Comparison of ENCODE assay signal across 26 mouse cellular contexts in the genomic region with DNA sequence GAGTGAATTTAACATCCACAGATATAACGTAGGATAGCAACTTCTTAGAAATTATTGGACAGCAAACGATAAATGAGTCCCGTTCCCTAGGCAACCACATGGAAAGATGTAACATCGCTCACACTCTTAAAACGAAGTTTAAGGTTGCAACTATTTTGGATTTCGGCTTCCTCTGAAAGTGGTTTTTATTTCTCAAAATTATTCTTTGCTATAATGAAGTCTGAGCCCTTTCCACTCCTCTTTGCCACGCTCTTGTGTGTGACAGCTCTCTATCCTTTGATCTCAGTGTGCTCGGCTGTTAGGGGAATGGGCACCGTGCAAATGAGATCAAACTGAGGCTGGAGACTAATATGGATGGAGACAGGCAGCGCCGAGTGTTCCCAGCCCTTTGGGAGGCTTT.
A peak's percentile ranks its signal among the peaks of the same experiment; 100 is the strongest.
DNase-seq lines count a peak whose midpoint lies in the region; ATAC-seq and TF ChIP-seq lines count a peak whose summit lies in the region.
"Had no signal": no experiment of that assay in that cellular context is flagged by ENCODE, and none has a peak within 500 bp of the region (broad histone marks: within the 10 kb centered on the region; RNA-seq: fewer than 3 reads in every experiment).

No protein-coding gene starts in this region.

- no peaks in the 10 kb centered on the region for H3K36me3 ChIP-seq in forebrain, embryonic 16.5 days (ENCODE audit: control insufficient read depth, insufficient read depth)
- no peaks in the 10 kb centered on the region for H3K36me3 ChIP-seq in forebrain, embryonic 10.5 days (replicated peaks)
- H3K36me3 ChIP-seq in limb, embryonic 10.5 days, result no peaks in the 10 kb centered on the region
- H3K36me3 ChIP-seq in midbrain, embryonic 15.5 days (replicated peaks), result no peaks in the 10 kb centered on the region
- no peaks in the 10 kb centered on the region for H3K36me3 ChIP-seq in heart, adult 2 months (ENCODE audit: control insufficient read depth, insufficient read depth, low read length)
- H3K36me3 ChIP-seq: embryonic facial prominence, embryonic 12.5 days; heart, embryonic 15.5 days; hindbrain, embryonic 15.5 days; liver, embryonic 13.5 days; neural tube, embryonic 12.5 days had no signal

- H3K9me3 ChIP-seq in forebrain, embryonic 16.5 days (ENCODE audit: control insufficient read depth, low read length), result no peaks in the 10 kb centered on the region
- no peaks in the 10 kb centered on the region for H3K9me3 ChIP-seq in forebrain, embryonic 10.5 days
- no peaks in the 10 kb centered on the region for H3K9me3 ChIP-seq in limb, embryonic 10.5 days (replicated peaks)
- H3K9me3 ChIP-seq in midbrain, embryonic 15.5 days, result no peaks in the 10 kb centered on the region
- H3K9me3 ChIP-seq: embryonic facial prominence, embryonic 12.5 days; forebrain, embryonic 13.5 days; heart, embryonic 15.5 days; hindbrain, embryonic 15.5 days; liver, embryonic 13.5 days; megakaryocyte, embryonic 14.5 days; neural tube, embryonic 12.5 days had no signal

- no peak for TF ChIP-seq EP300 in heart, adult 2 months (IDR thresholded peaks at IDR 0.05; ENCODE audit: insufficient read depth, low read depth, low read length)

- no peaks in the 10 kb centered on the region for H3K79me2 ChIP-seq in heart, adult 2 months (replicated peaks; ENCODE audit: control insufficient read depth, insufficient read depth, low read length)

- no peaks in the 10 kb centered on the region for H3K4me1 ChIP-seq in forebrain, embryonic 16.5 days (replicated peaks; ENCODE audit: control insufficient read depth, insufficient read depth, low read length)
- H3K4me1 ChIP-seq in forebrain, embryonic 10.5 days, result peaks cover 20% of the 10 kb centered on the region
- peaks cover 46% of the 10 kb centered on the region for H3K4me1 ChIP-seq in limb, embryonic 10.5 days
- peaks cover 12% of the 10 kb centered on the region for H3K4me1 ChIP-seq in midbrain, embryonic 15.5 days
- H3K4me1 ChIP-seq in heart, adult 2 months (ENCODE audit: control insufficient read depth, insufficient read depth, low read length), result no peaks in the 10 kb centered on the region; the same call in 1 of the 2 replicates
- H3K4me1 ChIP-seq: embryonic facial prominence, embryonic 12.5 days; heart, embryonic 15.5 days; liver, embryonic 13.5 days; megakaryocyte, embryonic 14.5 days; neural tube, embryonic 12.5 days had no signal

- no peak overlapping the region for H3K27ac ChIP-seq in forebrain, embryonic 16.5 days (ENCODE audit: low read length)
- no peak overlapping the region for H3K27ac ChIP-seq in forebrain, embryonic 10.5 days
- H3K27ac ChIP-seq in limb, embryonic 10.5 days, result 0 out of 2 replicates have a peak overlapping the region, but pooled peaks have one; percentile 1
- peak overlapping the region; percentile 40; the same call in 1 of the 2 replicates for H3K27ac ChIP-seq in midbrain, embryonic 15.5 days
- no peak overlapping the region for H3K27ac ChIP-seq in heart, adult 2 months
- H3K27ac ChIP-seq: embryonic facial prominence, embryonic 12.5 days; forebrain, embryonic 13.5 days; heart, embryonic 15.5 days; hindbrain, embryonic 15.5 days; liver, embryonic 13.5 days; neural tube, embryonic 12.5 days had no signal

- no peak overlapping the region for H3K4me2 ChIP-seq in forebrain, embryonic 16.5 days (ENCODE audit: low read length)
- H3K4me2 ChIP-seq in midbrain, embryonic 15.5 days, result 0 out of 2 replicates have a peak overlapping the region, but pooled peaks have one; percentile 8
- H3K4me2 ChIP-seq: embryonic facial prominence, embryonic 12.5 days; forebrain, embryonic 13.5 days; heart, embryonic 15.5 days; hindbrain, embryonic 15.5 days; liver, embryonic 13.5 days; lung, embryonic 14.5 days; neural tube, embryonic 12.5 days had no signal

- no peak for TF ChIP-seq CTCF in heart, adult 2 months (IDR thresholded peaks at IDR 0.05)

- H3K4me3 ChIP-seq in forebrain, embryonic 16.5 days (replicated peaks; ENCODE audit: low read length), result no peak overlapping the region
- H3K4me3 ChIP-seq in forebrain, embryonic 10.5 days, result no peak overlapping the region
- no peak overlapping the region for H3K4me3 ChIP-seq in limb, embryonic 10.5 days
- no peak overlapping the region for H3K4me3 ChIP-seq in midbrain, embryonic 15.5 days
- no peak overlapping the region for H3K4me3 ChIP-seq in heart, adult 2 months
- H3K4me3 ChIP-seq: embryonic facial prominence, embryonic 12.5 days; erythroblast, embryonic 14.5 days; forebrain, embryonic 13.5 days; heart, embryonic 15.5 days; hindbrain, embryonic 15.5 days; liver, embryonic 13.5 days; megakaryocyte, embryonic 14.5 days; neural tube, embryonic 12.5 days had no signal

- H3K27me3 ChIP-seq in forebrain, embryonic 16.5 days (replicated peaks; ENCODE audit: control insufficient read depth, insufficient read depth, low read length), result no peaks in the 10 kb centered on the region
- H3K27me3 ChIP-seq in forebrain, embryonic 10.5 days (ENCODE audit: poor library complexity, severe bottlenecking), result no peaks in the 10 kb centered on the region
- H3K27me3 ChIP-seq in limb, embryonic 10.5 days (ENCODE audit: low read depth, poor library complexity, severe bottlenecking), result no peaks in the 10 kb centered on the region
- H3K27me3 ChIP-seq in midbrain, embryonic 15.5 days (replicated peaks), result no peaks in the 10 kb centered on the region
- no peaks in the 10 kb centered on the region for H3K27me3 ChIP-seq in heart, adult 2 months (ENCODE audit: control insufficient read depth, insufficient read depth, low read length)
- H3K27me3 ChIP-seq: embryonic facial prominence, embryonic 12.5 days; forebrain, embryonic 13.5 days; heart, embryonic 15.5 days; hindbrain, embryonic 15.5 days; liver, embryonic 13.5 days; megakaryocyte, embryonic 14.5 days; neural tube, embryonic 12.5 days had no signal

- intact Hi-C loops in heart, adult 2 months (cut with DNase I), result no loop called here

- WGBS in forebrain, embryonic 16.5 days, result 46% methylated on average over 11 of the region's 11 CpGs
- 67% methylated on average over 11 of the region's 11 CpGs for WGBS in forebrain, embryonic 10.5 days
- 49% methylated on average over 11 of the region's 11 CpGs for WGBS in limb, embryonic 10.5 days
- WGBS in midbrain, embryonic 15.5 days, result 28% methylated on average over 11 of the region's 11 CpGs
- WGBS in heart, adult 2 months, result 80% methylated on average over 11 of the region's 11 CpGs

- TF ChIP-seq POLR2A in heart, adult 2 months (IDR thresholded peaks at IDR 0.05; ENCODE audit: insufficient read depth, low read depth, low read length), result no peak

- H3K9ac ChIP-seq in forebrain, embryonic 16.5 days (replicated peaks; ENCODE audit: low read depth, low read length), result no peak overlapping the region
- no peak overlapping the region for H3K9ac ChIP-seq in midbrain, embryonic 15.5 days
- no peak overlapping the region for H3K9ac ChIP-seq in heart, adult 2 months (ENCODE audit: low read depth, low read length)
- H3K9ac ChIP-seq: embryonic facial prominence, embryonic 12.5 days; forebrain, embryonic 13.5 days; heart, embryonic 15.5 days; hindbrain, embryonic 15.5 days; liver, embryonic 13.5 days; lung, embryonic 14.5 days; neural tube, embryonic 12.5 days had no signal

- ATAC-seq in forebrain, embryonic 16.5 days, result peak; percentile 58; the same call in 1 of the 2 replicates
- ATAC-seq in midbrain, embryonic 15.5 days (replicated peaks), result peak; percentile 85; the same call in 1 of the 2 replicates
- ATAC-seq: forebrain, embryonic 13.5 days had no signal

- no peak for DNase-seq in forebrain, embryonic 10.5 days (ENCODE audit: extremely low spot score, low spot score)
- peak; percentile 68 for DNase-seq in brain, adult 2 months (ENCODE audit: low read depth, low spot score)
- DNase-seq in limb, embryonic 10.5 days (ENCODE audit: low spot score), result no peak
- no peak for DNase-seq in heart, adult 2 months
- no peak for DNase-seq in adrenal gland, adult 2 months
- DNase-seq: adrenal gland, postnatal 36 days; cerebellum, adult 8-10 months; cerebellum, postnatal 36 days; gastrocnemius, postnatal 25 days; heart, postnatal 36 days; kidney, adult 8-10 months; kidney, postnatal 14 days; layer of hippocampus, postnatal 36 days; liver, embryonic 13.5 days; lung, embryonic 14.5 days; lung, postnatal 36 days; retina, postnatal 1 day had no signal

Comparison
In these comparisons a context has a peak if more than half of its experiments do, and no peak if none do; other contexts are left out.
1. H3K27ac ChIP-seq: peak in limb, embryonic 10.5 days (single experiment) and midbrain, embryonic 15.5 days (single experiment); none in forebrain, embryonic 16.5 days (single experiment), forebrain, embryonic 10.5 days (single experiment) and heart, adult 2 months (single experiment).